Mouse (Mus musculus) liver, adult 2 months (tissue): ENCODE data around the gene Lmnb2. TPM values are rescaled to one million over a fixed set of nuclear protein-coding genes. Genes with fewer than 3 reads are reported as not detected.

Source experiments
- DNase-seq: peaks from one replicate; pipeline ENCODE4 v3.0.0-alpha.2; 2011; ENCODE audit warnings: low read depth, low spot score; ENCODE audit errors: extremely low read depth
- H3K27ac ChIP-seq: fragments of 200-500 bp; replicated peaks from 2 replicates; pipeline ENCODE4 v1.5.1; 2012; ENCODE audit warnings: low read depth, mild to moderate bottlenecking, control low read depth, inconsistent platforms, low read length; ENCODE audit not compliant: insufficient read depth
- H3K27me3 ChIP-seq: fragments of 200-500 bp; 2 replicates; pipeline ENCODE4 v1.6.1; 2012; ENCODE audit warnings: mild to moderate bottlenecking, moderate library complexity, low read length, inconsistent platforms; ENCODE audit not compliant: control insufficient read depth, insufficient read depth
- H3K36me3 ChIP-seq: fragments of 200-500 bp; 2 replicates; pipeline ENCODE4 v1.6.1; 2012; ENCODE audit warnings: low read length, inconsistent platforms; ENCODE audit not compliant: control insufficient read depth, insufficient read depth
- H3K4me1 ChIP-seq: fragments of 200-500 bp; 2 replicates; pipeline ENCODE4 v1.6.1; 2011; ENCODE audit warnings: low read length; ENCODE audit not compliant: control insufficient read depth, insufficient read depth
- H3K4me3 ChIP-seq: fragments of 200-500 bp; 2 replicates; pipeline ENCODE4 v1.5.1; 2011; ENCODE audit warnings: low read depth, mild to moderate bottlenecking, control low read depth, low read length, moderate library complexity; ENCODE audit not compliant: insufficient read depth
- H3K79me2 ChIP-seq: fragments of 200-500 bp; 2 replicates; pipeline ENCODE4 v1.6.1; 2012; ENCODE audit warnings: inconsistent platforms, mild to moderate bottlenecking, low read length, moderate library complexity; ENCODE audit not compliant: control insufficient read depth, insufficient read depth
- H3K9ac ChIP-seq: fragments of 200-500 bp; 2 replicates; pipeline ENCODE4 v1.6.1; 2012; ENCODE audit warnings: low read depth, mild to moderate bottlenecking, control low read depth, inconsistent platforms, low read length
- CTCF ChIP-seq: fragments of 200-500 bp; IDR thresholded peaks from 2 replicates; pipeline ENCODE4 v1.5.1; 2011; ENCODE audit warnings: low read depth, low read length, control low read depth
- POLR2A ChIP-seq: fragments of 200-500 bp; IDR thresholded peaks from 2 replicates; pipeline ENCODE4 v1.6.1; 2011; ENCODE audit warnings: low read length, control low read depth; ENCODE audit not compliant: insufficient read depth; ENCODE audit errors: extremely low read depth
- WGBS: fragments of 180-500 bp; shearing (Covaris S2); methylation state at CpG from one replicate; pipeline ENCODE4 v1.1.7; 2018; 5-methylcytosine and 5-hydroxymethylcytosine counted together
- polyA plus RNA-seq: library from polyadenylated mRNA; depleted of rRNA; stranded (reverse); fragments of >200 nt; gene quantifications from 2 replicates; pipeline ENCODE4 v1.2.3, GENCODE M21; 2012; rRNA removed
- total RNA-seq: library from RNA; depleted of rRNA; stranded (reverse); fragments of >200 nt; gene quantifications from 2 replicates; pipeline ENCODE4 v1.2.3, GENCODE M21; 2014; rRNA removed

The Lmnb2 gene
- total RNA-seq = 3.2 and 3.3 TPM in 2 replicates
- polyA plus RNA-seq = 5.5 and 6.6 TPM in 2 replicates

DNA sequence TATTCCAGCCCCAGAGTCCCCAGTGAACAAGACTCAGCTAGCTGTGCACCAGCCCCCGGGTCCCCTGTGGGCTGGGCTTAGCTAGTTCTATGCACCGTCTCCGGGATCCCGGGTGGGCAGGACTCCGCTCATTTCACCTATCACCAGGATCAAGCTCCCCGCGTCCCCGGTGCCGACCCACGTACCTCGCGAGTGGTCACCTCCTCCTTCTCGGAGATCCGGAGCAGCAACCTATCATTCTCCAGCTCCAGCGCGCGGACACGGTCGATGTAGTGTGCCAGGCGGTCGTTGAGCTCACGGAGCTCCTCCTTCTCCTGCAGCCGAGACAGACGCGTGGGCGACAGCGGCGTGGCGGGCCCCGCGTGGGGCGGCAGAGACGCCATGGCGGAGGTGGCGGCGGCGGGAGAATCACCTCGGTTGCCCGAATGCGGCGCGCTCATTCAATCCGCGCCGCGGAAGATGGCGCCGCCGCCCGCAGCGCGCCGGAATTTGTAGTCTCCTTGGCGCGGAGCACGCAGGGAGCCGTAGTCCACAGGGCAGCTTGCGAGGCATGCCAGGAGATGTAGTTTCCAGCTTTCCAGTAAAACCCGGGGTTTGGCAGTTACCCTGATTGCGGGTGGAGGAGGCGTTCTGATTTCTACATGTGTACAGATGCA is at the start of gene Lmnb2:
Gene Lmnb2, minus strand, starts transcription at position 467 of the 656 bp plus-strand sequence.
- H3K27ac ChIP-seq = peak within 1 kb of the TSS; percentile 17; the same call in 1 of the 2 replicates
- 0 out of 2 replicates have a peak, but pooled peaks cover under 1% of the 10 kb centered on the region for H3K79me2 ChIP-seq
- peak; percentile 73 for DNase-seq
- under 1% methylated on average over 61 of the region's 61 CpGs for WGBS
- peak within 1 kb of the TSS; percentile 81 for H3K9ac ChIP-seq
- H3K4me3 ChIP-seq = peak within 1 kb of the TSS; percentile 94
- no peaks in the 10 kb centered on the region for H3K36me3 ChIP-seq
- no peaks in the 10 kb centered on the region for H3K27me3 ChIP-seq
- H3K4me1 ChIP-seq = peaks cover 21% of the 10 kb centered on the region
- TF ChIP-seq POLR2A = no peak
- TF ChIP-seq CTCF = no peak

DNA sequence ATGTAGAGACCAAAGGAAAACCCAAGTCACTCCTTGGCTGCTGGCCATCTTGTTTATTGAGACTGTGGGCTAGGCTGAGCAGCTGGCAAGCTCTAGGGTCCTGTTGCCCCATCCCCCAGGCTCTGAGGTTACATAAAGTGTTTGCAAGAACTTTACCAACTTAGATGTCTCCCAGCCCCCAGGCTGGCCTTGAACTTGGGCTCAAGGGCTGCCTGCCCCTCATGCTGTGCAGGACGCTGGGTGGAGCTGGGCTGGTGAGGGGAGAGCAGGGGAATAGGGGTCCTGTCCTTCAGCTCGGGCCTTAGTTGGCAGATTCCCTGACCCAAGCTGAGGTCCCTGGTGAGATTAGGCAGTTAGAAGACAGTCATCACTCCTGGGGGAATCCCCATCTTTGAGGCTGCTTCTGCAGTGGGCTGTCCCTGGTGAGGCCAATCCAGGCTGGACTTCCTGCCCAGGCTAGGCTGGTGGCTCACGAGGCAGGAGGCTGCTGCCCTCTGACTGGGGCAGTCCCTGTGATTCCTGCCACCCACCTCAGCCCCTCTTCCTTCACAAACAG is 49.1 kb upstream of the Lmnb2 start:
- no peaks in the 10 kb centered on the region for H3K79me2 ChIP-seq
- no peak overlapping the region for H3K4me3 ChIP-seq
- H3K9ac ChIP-seq = no peak overlapping the region
- no peaks in the 10 kb centered on the region for H3K36me3 ChIP-seq
- no peaks in the 10 kb centered on the region for H3K27me3 ChIP-seq
- H3K27ac ChIP-seq = no peak overlapping the region
- TF ChIP-seq POLR2A = no peak
- no peak for TF ChIP-seq CTCF
- H3K4me1 ChIP-seq = peaks cover 35% of the 10 kb centered on the region
- DNase-seq = no peak
- 30% methylated on average over 3 of the region's 3 CpGs for WGBS

- WGBS = 32% methylated on average over 12 of the region's 12 CpGs
- H3K27ac ChIP-seq = no peak overlapping the region
These were observed 48.3 kb upstream of the Lmnb2 start for GRCm38 (mm10) chr10:80966296-80966695.

DNA sequence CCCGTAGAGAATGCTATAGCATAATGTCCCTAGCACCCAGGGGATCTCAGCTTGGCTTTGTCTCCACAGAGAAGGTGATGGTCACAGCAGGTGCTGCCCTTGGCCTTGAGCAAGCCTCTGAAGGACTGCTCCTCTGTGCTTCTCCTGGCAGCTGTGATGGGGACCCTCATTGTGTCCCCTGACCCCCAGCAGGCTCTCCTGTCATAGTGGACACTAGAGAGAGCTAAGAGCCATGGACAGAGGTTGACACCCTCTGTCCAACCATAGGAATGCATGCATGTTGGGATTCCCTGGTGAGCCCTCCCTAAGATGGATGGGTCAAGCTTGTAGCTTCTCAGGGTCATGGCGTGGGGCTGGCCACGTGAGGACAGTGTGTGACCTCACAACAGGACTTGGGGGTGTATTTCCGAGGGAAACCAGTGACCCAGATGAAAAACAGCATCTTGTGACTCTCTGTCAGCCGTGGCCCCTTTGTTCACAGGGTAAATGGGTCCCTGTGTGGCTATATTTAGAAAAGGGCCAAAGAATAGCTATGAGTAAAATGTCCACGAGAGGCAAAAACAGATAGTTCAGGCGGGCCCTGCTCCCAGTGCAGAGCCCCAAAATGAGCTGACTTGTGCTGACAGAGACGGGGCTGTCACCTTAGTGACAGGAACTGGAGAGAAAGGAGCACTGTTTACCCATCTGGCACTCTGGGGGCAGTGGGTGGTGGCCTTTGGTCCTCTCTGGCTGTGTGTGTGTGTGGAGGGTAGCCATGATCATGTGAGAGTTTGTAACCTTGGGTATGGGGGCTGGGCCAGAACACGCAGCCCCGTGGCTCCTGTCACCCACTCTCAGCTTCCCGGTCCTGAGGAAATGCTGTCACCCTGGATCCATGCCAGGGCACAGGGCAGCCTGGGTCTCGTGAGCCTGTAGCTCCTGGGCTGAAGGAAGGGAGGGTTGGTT is 45.3 kb upstream of the Lmnb2 start:
- H3K27me3 ChIP-seq = no peaks in the 10 kb centered on the region
- H3K4me3 ChIP-seq = no peak overlapping the region
- no peaks in the 10 kb centered on the region for H3K79me2 ChIP-seq
- H3K27ac ChIP-seq = peak overlapping the region; percentile 70
- no peaks in the 10 kb centered on the region for H3K36me3 ChIP-seq
- TF ChIP-seq POLR2A (no peak), CTCF (no peak)
- H3K4me1 ChIP-seq = peaks cover 50% of the 10 kb centered on the region
- DNase-seq = peak; percentile 92
- no peak overlapping the region; the same call in 1 of the 2 replicates for H3K9ac ChIP-seq
- 9% methylated on average over 12 of the region's 12 CpGs for WGBS

More at GRCm38 (mm10) chr10:80966296-80966695, 48.3 kb upstream of the Lmnb2 start:
- H3K4me3 ChIP-seq = no peak overlapping the region
- DNase-seq = peak; percentile 82
- H3K9ac ChIP-seq = no peak overlapping the region
- no peaks in the 10 kb centered on the region for H3K79me2 ChIP-seq
- H3K36me3 ChIP-seq = no peaks in the 10 kb centered on the region
- H3K27me3 ChIP-seq = no peaks in the 10 kb centered on the region
- TF ChIP-seq CTCF = no peak
- no peak for TF ChIP-seq POLR2A
- H3K4me1 ChIP-seq = peaks cover 34% of the 10 kb centered on the region

DNA sequence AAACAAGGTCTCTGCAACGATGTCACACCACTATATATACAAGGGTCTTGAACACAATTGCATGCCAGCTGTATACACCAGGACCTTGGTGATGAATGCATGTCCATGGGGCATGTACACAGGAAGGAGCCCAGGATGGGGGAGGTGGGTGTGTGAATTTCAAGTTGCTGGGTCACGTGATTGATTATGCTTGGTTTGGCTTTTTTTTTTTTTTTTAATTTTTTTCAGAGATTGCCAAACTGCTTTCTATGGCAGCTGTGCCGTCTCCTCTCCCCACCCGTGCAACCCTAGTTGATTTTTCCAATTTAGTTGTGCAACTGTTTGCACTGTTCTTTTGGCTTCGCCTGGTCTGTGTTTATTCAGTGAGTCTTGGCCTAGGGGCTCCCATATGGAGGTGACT is 44.5 kb upstream of the Lmnb2 start:
- Histone ChIP-seq H3K36me3 (no peaks in the 10 kb centered on the region), H3K4me3 (no peak overlapping the region), H3K79me2 (no peaks in the 10 kb centered on the region), H3K9ac (peak overlapping the region; percentile 24), H3K27me3 (no peaks in the 10 kb centered on the region), H3K27ac (peak overlapping the region; percentile 93), H3K4me1 (peaks cover 56% of the 10 kb centered on the region)
- no peak for TF ChIP-seq CTCF
- no peak for TF ChIP-seq POLR2A
- WGBS = 18% methylated on average over 5 of the region's 5 CpGs
- DNase-seq = peak; percentile 94
